Mouse (Mus musculus): Measurements from ENCODE around the gene Susd2.

- TF ChIP-seq POLR2A (IDR thresholded peaks at IDR 0.05; ENCODE audit: borderline replicate concordance, low read depth, low read length) (no peak), CTCF (IDR thresholded peaks at IDR 0.05; ENCODE audit: low read depth, low read length) (no peak)
Observed at GRCm38 (mm10) chr10:75677571-75677970, 33.8 kb upstream of the Susd2 start.
